Mouse (Mus musculus): ENCODE measurements around the gene D1Ertd622e.

DNA sequence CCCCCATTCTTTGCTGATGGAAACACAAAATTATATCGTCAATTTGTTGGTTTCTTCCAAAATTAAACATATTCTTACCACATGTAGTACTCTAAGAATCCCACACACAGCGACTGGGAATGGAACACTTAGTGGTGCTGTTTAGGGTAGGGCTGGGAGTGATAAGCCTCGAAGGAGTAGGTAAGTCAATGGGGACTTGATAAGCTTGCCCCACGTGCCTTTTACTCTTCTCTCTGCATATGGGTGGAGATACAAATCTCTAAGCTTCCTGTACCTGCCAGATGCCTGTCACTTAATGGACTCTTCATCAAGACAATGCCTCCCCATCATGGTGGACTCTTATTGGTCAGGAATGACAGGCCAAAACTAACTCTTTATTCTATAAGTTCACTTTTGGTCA, 78.8 kb downstream of the D1Ertd622e start:
- TF ChIP-seq POLR2AphosphoS2 (IDR thresholded peaks at IDR 0.05; ENCODE audit: insufficient read length, low read depth) (no peak), POLR2A (IDR thresholded peaks at IDR 0.05; ENCODE audit: insufficient read length, low read depth) (no peak), MAX (IDR thresholded peaks at IDR 0.05; ENCODE audit: low read depth) (no peak), USF1 (IDR thresholded peaks at IDR 0.05; ENCODE audit: low read depth) (no peak), TCF12 (IDR thresholded peaks at IDR 0.05; ENCODE audit: insufficient read depth, poor library complexity, severe bottlenecking) (no peak), CEBPB (IDR thresholded peaks at IDR 0.05; ENCODE audit: insufficient read depth, poor library complexity, severe bottlenecking) (no peak), E2F4 (IDR thresholded peaks at IDR 0.05; ENCODE audit: insufficient read depth) (no peak), MYOG (IDR thresholded peaks at IDR 0.05; ENCODE audit: control insufficient read depth in 1 of 3, insufficient read depth in 1 of 3, insufficient read length in 2 of 3, low read depth in 2 of 3) (no peak), SRF (IDR thresholded peaks at IDR 0.05; ENCODE audit: control insufficient read depth, insufficient read length, low read depth) (no peak)
